Mouse (Mus musculus): Measurements from ENCODE around the gene Gsg1. TPM values are rescaled to one million over a fixed set of nuclear protein-coding genes. Genes with fewer than 3 reads are reported as not detected.

Gsg1 gene
- total and polyA plus RNA-seq, 2 experiments from 2014 or later: 1.1 TPM; not detected in 1

DNA sequence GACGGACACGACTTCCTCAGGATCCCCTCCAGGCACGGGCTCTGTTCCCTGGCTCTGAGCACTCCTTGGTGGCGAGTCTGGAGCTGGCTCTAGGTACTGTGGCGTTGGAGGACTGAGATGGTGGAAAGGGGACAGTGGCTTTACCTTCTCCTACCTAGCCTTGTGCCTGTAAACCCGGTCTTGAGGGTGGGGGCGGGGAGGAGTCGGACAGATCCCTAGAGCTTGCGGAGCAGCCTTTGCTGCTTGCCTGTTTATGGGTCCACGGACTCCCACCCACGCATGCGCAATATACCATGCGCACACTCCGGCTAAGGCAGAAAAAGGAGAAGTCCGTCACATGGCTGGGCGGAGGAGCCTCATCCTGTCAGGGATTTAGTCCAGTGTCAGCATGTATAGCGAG lies 42.1 kb upstream of the Gsg1 start:
- H3K9ac ChIP-seq (replicated peaks; ENCODE audit: low read depth, low read length): no peak overlapping the region
- ATAC-seq (ENCODE audit: insufficient read depth, low read depth) (no peak), DNase-seq (ENCODE audit: low spot score) (no peak)
- H3K27me3 ChIP-seq (ENCODE audit: control insufficient read depth, insufficient read depth, low read length): no peaks in the 10 kb centered on the region
- no peaks in the 10 kb centered on the region for H3K9me3 ChIP-seq (replicated peaks; ENCODE audit: control insufficient read depth, low read length)
- H3K36me3 ChIP-seq (replicated peaks; ENCODE audit: control insufficient read depth, insufficient read depth, low read length): no peaks in the 10 kb centered on the region
- H3K4me1 ChIP-seq (ENCODE audit: control insufficient read depth, insufficient read depth): no peaks in the 10 kb centered on the region; the same call in 1 of the 2 replicates
- H3K4me3 ChIP-seq (ENCODE audit: low read depth, low read length): no peak overlapping the region
- H3K27ac ChIP-seq (ENCODE audit: low read depth): no peak overlapping the region
- 62% methylated on average over 17 of the region's 17 CpGs for WGBS
- TF ChIP-seq EP300 (IDR thresholded peaks at IDR 0.05; ENCODE audit: low read depth) (no peak), CTCF (IDR thresholded peaks at IDR 0.05; ENCODE audit: low read depth) (no peak)
- no peak overlapping the region for H3K4me2 ChIP-seq (ENCODE audit: low read depth, low read length)

DNA sequence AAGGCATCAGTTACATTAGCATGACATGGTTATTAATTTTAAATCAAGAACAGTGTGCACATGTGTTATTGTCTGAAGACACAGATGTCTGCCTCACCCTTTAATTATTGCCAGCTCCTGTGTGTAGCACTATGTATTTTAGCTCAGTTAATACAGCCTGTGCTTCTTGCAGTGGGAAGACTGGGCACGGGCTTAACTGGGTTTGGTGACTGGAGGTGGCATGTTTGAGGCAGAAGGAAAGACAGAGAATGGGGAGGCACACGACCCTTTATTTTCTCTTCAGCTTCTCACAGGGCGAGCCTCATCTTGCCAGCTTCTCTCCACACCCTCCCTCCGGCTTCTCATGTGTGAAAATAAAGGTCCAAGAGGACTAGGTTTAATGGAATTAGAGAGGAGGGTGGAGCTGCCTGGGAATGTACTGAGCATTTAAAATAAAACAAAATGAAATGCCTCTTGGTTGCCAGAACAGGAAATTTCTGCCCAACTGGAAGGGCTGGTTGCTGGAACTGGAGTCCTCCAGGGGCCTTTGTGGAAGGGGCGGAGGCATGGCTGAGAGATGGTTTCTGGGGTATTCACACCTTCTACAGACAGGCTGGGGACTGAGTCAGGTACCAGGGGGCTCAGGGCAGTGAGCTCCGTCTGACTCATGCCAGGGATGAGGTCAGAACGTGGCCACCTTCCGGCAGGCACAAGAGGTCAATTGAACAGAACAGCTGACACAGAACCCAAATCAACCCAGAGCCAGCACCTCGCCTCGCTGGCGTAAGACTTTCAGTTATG lies 41.1 kb upstream of the Gsg1 start:
- no peak for DNase-seq (ENCODE audit: low spot score)
- H3K27ac ChIP-seq (ENCODE audit: low read depth): no peak overlapping the region

DNA sequence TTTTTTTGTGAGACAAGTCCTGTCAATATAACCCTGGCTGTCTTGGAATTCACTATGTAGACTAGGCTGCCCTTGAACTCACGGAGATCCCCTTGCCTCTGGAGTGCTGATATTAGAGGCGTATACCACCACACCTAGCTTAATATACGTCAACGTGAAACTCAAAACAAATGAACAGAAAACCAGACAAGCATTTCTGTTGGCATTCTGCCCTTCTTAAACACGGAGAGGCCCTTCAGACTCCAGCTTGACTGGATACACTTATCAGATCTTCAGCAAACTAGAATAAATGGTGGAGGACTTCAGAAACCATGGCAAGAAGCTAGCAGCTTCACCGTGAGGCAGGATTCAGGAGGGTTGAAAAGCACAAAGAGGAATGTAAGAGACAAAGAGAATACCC lies 40.0 kb upstream of the Gsg1 start:
- no peaks in the 10 kb centered on the region; the same call in 1 of the 2 replicates for H3K4me1 ChIP-seq (ENCODE audit: control insufficient read depth, insufficient read depth)
- no peaks in the 10 kb centered on the region for H3K36me3 ChIP-seq (replicated peaks; ENCODE audit: control insufficient read depth, insufficient read depth, low read length)
- no peak overlapping the region for H3K4me3 ChIP-seq (ENCODE audit: low read depth, low read length)
- DNase-seq (ENCODE audit: low spot score): no peak
- TF ChIP-seq CTCF (IDR thresholded peaks at IDR 0.05; ENCODE audit: low read depth): no peak
- no peak for TF ChIP-seq EP300 (IDR thresholded peaks at IDR 0.05; ENCODE audit: low read depth)
- no peak overlapping the region for H3K27ac ChIP-seq (ENCODE audit: low read depth)
- no peaks in the 10 kb centered on the region for H3K9me3 ChIP-seq (replicated peaks; ENCODE audit: control insufficient read depth, low read length)
- no peak overlapping the region for H3K9ac ChIP-seq (replicated peaks; ENCODE audit: low read depth, low read length)
- H3K27me3 ChIP-seq (ENCODE audit: control insufficient read depth, insufficient read depth, low read length): no peaks in the 10 kb centered on the region
- no peak for ATAC-seq (ENCODE audit: insufficient read depth, low read depth)
- no peak overlapping the region for H3K4me2 ChIP-seq (ENCODE audit: low read depth, low read length)
- 61% methylated on average over 6 of the region's 6 CpGs for WGBS

More for the DNA sequence above, 41.1 kb upstream of the Gsg1 start:
- Histone ChIP-seq H3K4me3 (ENCODE audit: low read depth, low read length) (no peak overlapping the region), H3K4me1 (ENCODE audit: control insufficient read depth, insufficient read depth) (no peaks in the 10 kb centered on the region; the same call in 1 of the 2 replicates), H3K4me2 (ENCODE audit: low read depth, low read length) (no peak overlapping the region), H3K27me3 (ENCODE audit: control insufficient read depth, insufficient read depth, low read length) (no peaks in the 10 kb centered on the region), H3K9ac (replicated peaks; ENCODE audit: low read depth, low read length) (no peak overlapping the region), H3K9me3 (replicated peaks; ENCODE audit: control insufficient read depth, low read length) (no peaks in the 10 kb centered on the region), H3K36me3 (replicated peaks; ENCODE audit: control insufficient read depth, insufficient read depth, low read length) (no peaks in the 10 kb centered on the region)
- 71% methylated on average over 11 of the region's 11 CpGs for whole genome bisulfite sequencing
- ATAC-seq (ENCODE audit: insufficient read depth, low read depth): no peak
- TF ChIP-seq CTCF (IDR thresholded peaks at IDR 0.05; ENCODE audit: low read depth) (no peak), EP300 (IDR thresholded peaks at IDR 0.05; ENCODE audit: low read depth) (no peak)

GRCm38 (mm10) chr6:135292391-135292790 lies 38.2 kb upstream of the Gsg1 start:
- DNase-seq (ENCODE audit: low spot score) (no peak), ATAC-seq (ENCODE audit: insufficient read depth, low read depth) (no peak)
- no peak overlapping the region for H3K27ac ChIP-seq (ENCODE audit: low read depth)
- no peak overlapping the region for H3K4me2 ChIP-seq (ENCODE audit: low read depth, low read length)
- no peaks in the 10 kb centered on the region for H3K9me3 ChIP-seq (replicated peaks; ENCODE audit: control insufficient read depth, low read length)
- H3K9ac ChIP-seq (replicated peaks; ENCODE audit: low read depth, low read length): no peak overlapping the region
- no peak for TF ChIP-seq EP300 (IDR thresholded peaks at IDR 0.05; ENCODE audit: low read depth)
- TF ChIP-seq CTCF (IDR thresholded peaks at IDR 0.05; ENCODE audit: low read depth): no peak
- no peak overlapping the region for H3K4me3 ChIP-seq (ENCODE audit: low read depth, low read length)
- WGBS: 57% methylated on average over 4 of the region's 4 CpGs
- no peaks in the 10 kb centered on the region for H3K4me1 ChIP-seq (ENCODE audit: control insufficient read depth, insufficient read depth)
- no peaks in the 10 kb centered on the region for H3K36me3 ChIP-seq (replicated peaks; ENCODE audit: control insufficient read depth, insufficient read depth, low read length)
- H3K27me3 ChIP-seq (ENCODE audit: control insufficient read depth, insufficient read depth, low read length): no peaks in the 10 kb centered on the region

GRCm38 (mm10) chr6:135279856-135280255 lies 25.7 kb upstream of the Gsg1 start:
- Histone ChIP-seq H3K4me1 (ENCODE audit: control insufficient read depth, insufficient read depth) (no peaks in the 10 kb centered on the region), H3K36me3 (replicated peaks; ENCODE audit: control insufficient read depth, insufficient read depth, low read length) (no peaks in the 10 kb centered on the region), H3K9ac (replicated peaks; ENCODE audit: low read depth, low read length) (no peak overlapping the region), H3K4me3 (ENCODE audit: low read depth, low read length) (no peak overlapping the region), H3K27me3 (ENCODE audit: control insufficient read depth, insufficient read depth, low read length) (no peaks in the 10 kb centered on the region), H3K9me3 (replicated peaks; ENCODE audit: control insufficient read depth, low read length) (no peaks in the 10 kb centered on the region), H3K27ac (ENCODE audit: low read depth) (no peak overlapping the region), H3K4me2 (ENCODE audit: low read depth, low read length) (no peak overlapping the region)
- WGBS: 57% methylated on average over 10 of the region's 10 CpGs
- no peak for DNase-seq (ENCODE audit: low spot score)
- ATAC-seq (ENCODE audit: insufficient read depth, low read depth): no peak
- TF ChIP-seq EP300 (IDR thresholded peaks at IDR 0.05; ENCODE audit: low read depth) (no peak), CTCF (IDR thresholded peaks at IDR 0.05; ENCODE audit: low read depth) (no peak)

DNA sequence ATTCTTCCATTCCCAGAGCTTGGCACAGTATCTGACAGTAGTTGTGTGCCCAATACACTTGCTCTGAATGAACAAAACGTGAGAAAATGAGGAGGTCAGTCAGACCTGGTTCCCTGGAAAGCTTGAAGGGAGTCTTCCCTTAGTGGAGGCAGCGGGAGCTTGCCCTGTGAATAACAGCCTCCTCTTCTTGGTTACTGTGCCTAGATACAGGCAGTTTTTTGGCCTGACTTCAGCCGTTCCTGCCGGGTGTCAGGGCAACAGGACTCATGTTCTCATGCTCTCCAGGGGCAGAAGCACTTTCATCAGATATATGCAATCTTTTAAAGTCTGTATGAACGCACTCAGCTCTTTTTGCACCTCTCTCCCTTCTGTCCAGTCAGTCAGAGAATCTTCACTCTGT lies 25.1 kb upstream of the Gsg1 start:
- H3K4me2 ChIP-seq (ENCODE audit: low read depth, low read length): no peak overlapping the region

More for the DNA sequence above, 25.1 kb upstream of the Gsg1 start:
- WGBS: 57% methylated on average over 5 of the region's 5 CpGs
- no peak for TF ChIP-seq CTCF (IDR thresholded peaks at IDR 0.05; ENCODE audit: low read depth)
- TF ChIP-seq EP300 (IDR thresholded peaks at IDR 0.05; ENCODE audit: low read depth): no peak
- H3K4me3 ChIP-seq (ENCODE audit: low read depth, low read length): no peak overlapping the region
- H3K9me3 ChIP-seq (replicated peaks; ENCODE audit: control insufficient read depth, low read length): no peaks in the 10 kb centered on the region
- H3K36me3 ChIP-seq (replicated peaks; ENCODE audit: control insufficient read depth, insufficient read depth, low read length): no peaks in the 10 kb centered on the region
- DNase-seq (ENCODE audit: low spot score): no peak
- no peaks in the 10 kb centered on the region for H3K4me1 ChIP-seq (ENCODE audit: control insufficient read depth, insufficient read depth)
- ATAC-seq (ENCODE audit: insufficient read depth, low read depth): no peak
- H3K27me3 ChIP-seq (ENCODE audit: control insufficient read depth, insufficient read depth, low read length): no peaks in the 10 kb centered on the region
- no peak overlapping the region for H3K27ac ChIP-seq (ENCODE audit: low read depth)
- H3K9ac ChIP-seq (replicated peaks; ENCODE audit: low read depth, low read length): no peak overlapping the region

All from heart, postnatal 0 days (tissue).